Mouse (Mus musculus): Measurements from ENCODE around the gene Evi2a.

Evi2a gene

DNA sequence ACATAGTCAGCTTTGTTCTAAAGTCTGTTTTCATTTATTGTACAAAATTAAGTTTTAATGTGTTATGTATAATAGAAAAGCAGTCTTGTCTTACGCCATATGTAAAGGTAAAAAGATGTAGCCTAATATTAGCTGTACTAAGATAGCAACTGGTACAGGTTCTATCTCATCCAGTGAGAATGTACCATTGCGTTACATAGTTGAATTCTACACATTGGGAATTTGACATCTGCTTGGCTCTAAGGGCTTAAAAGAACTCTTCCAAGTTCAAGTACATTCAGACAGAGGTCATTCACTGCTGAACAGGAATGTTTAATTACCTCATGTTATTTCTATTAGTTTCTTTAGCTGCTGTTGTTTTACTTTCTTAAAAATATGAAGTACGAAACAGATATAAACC is 3.9 kb downstream of the Evi2a start:
- no peak for DNase-seq (ENCODE audit: low read depth, low spot score)

GRCm38 (mm10) chr11:79524310-79524575 is 6.2 kb downstream of the Evi2a start:
- DNase-seq (ENCODE audit: low read depth, low spot score), result peak; percentile 73

DNA sequence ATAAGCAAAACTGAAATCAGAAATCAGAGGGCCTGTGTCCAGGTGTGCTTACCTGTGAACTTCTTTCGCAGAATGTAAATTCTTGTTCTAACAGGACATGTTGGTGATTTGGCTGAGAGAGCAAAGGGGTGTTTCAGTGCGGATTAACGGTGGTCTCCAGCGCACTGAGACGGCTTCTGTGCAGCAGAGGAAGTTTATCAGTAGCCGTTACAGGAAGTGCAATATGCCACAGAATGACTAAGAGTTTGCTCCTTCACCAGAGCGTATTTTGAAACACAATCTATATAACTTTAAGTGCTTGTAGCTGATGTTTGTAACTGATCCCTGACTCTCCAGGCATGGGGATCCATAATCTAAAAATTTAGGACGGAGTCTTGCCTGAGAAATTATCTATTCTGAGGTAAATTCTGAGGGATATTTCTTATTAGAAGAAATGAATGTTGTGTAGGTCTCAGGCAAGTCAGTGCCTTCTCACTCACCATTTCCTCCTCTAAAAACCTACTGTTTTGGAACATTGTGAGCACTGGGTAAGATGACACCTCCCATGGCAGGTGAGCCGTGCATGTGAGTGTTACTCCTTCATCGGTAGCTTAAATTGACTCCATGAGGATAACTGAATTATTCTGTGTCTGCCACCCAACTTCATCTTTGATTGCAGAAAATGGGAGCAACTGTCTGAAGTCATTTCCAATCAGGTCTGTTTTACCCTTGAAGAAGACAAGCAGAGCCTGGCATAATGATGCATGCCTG is 6.7 kb downstream of the Evi2a start, which contains the start of gene Evi2b:
TSS of gene Evi2b (minus strand) at position 203 of the 750 bp plus-strand sequence.
- peak; percentile 82 for DNase-seq (ENCODE audit: low read depth, low spot score)

DNA sequence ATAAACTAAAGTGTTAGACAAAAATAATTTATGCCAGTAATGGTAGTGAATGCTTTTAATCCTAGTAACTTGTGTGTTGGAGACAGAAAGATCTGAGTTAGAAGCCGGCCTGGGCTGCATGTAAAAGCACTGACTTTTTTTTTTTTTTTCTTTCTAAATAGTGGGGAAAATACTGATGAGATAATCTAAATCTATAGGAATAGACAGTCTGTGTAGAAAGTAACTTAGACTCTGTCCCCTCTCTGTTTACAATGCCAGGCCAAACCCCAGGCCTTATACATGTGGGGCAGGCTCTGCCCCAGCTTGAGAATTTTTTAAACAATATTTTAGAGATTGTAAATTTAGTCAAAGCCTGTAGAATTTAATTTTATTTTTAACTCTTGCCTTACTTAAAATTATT is 7.5 kb downstream of the Evi2a start:
- peak; percentile 41 for DNase-seq (ENCODE audit: low read depth, low spot score)

- DNase-seq (ENCODE audit: low read depth, low spot score), result peak; percentile 69
These were observed 8.5 kb downstream of the Evi2a start for GRCm38 (mm10) chr11:79521930-79522329.

- peak; percentile 39 for DNase-seq (ENCODE audit: low read depth, low spot score)
These were observed 9.6 kb downstream of the Evi2a start for GRCm38 (mm10) chr11:79520772-79521171.

GRCm38 (mm10) chr11:79519878-79520291 is 10.5 kb downstream of the Evi2a start:
- peak; percentile 87 for DNase-seq (ENCODE audit: low read depth, low spot score)

DNA sequence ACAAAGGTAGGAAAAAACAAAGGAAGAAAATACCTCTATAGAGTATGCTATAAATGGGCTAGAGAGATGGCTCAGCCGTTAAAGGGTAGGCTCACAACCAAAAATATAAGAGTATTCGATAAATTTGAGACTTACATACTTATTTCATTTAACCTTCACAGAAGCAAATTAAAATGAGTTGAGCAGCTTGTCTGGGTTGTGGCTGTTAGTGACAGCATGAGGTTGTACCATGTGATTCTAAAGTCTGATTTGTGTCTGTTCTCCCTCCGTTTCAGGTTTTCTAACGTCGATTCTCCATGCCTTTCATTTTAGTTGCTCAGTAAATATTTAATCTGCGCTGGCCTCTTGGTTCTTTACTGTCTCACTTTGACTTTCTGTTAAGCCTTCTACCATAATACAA is 11.1 kb downstream of the Evi2a start:
- no peak for DNase-seq (ENCODE audit: low read depth, low spot score)

DNA sequence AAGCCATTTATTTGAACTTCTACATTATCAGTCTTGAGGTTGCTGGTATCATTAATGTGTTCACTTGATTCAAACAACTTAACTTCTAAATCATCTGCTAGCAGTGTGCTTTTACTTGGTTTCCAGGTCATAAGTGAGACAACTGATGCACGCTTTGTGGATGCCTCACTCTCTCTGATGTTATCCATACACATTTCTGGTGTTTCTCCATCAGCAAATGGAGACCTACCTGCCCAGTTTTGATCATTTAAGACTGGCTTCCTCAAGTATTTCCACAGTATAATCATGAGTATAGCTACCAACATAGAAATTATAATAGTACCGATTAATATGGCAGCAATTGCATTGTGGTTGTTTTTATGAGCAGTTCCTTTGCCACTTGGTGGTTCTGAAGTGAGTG is 14.6 kb downstream of the Evi2a start:
- DNase-seq (ENCODE audit: low read depth, low spot score), result no peak

DNA sequence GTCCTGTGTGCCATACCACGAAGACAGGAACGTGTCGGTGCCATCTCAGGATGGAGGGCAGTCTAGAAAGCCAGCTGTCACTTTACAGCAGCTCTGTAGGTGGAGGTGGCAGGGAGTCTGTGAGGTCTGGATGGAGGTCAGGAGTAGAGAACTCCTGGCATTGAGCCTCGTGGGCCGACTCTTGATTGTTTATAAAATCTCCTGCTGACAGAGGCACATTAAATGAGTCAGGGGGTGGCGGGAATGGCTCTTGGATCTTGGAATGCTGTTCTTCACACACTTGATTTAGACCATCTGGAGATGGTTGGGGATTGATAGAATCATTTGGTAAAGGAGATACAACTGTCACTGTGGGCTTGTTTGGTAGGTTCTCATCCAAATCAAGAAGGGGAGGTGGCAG is 15.1 kb downstream of the Evi2a start:
- no peak for DNase-seq (ENCODE audit: low read depth, low spot score)

GRCm38 (mm10) chr11:79511970-79512369 is 18.4 kb downstream of the Evi2a start:
- DNase-seq (ENCODE audit: low read depth, low spot score), result no peak

DNA sequence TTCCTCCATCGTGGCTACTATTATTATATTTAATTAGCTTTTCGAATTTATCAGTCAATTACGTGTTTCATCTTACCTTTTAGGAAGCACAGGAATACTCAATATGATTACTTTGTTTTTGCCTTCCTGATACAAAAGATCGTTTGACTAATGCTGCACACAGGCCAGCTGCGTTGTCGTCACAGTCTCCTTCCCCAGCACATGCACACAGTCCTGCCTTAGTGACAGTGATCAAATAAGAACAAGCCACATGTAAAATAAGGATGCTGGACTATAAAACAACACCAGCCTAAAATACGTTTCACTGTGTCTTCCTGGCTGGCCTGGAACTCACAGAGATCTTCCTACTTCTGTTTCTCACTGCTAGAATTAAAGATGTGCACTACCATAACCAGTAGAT is 25.9 kb downstream of the Evi2a start:
- no peak for DNase-seq (ENCODE audit: low read depth, low spot score)

- no peak for DNase-seq (ENCODE audit: low read depth, low spot score)
These were observed 26.6 kb downstream of the Evi2a start, which contains the start of gene Omg for GRCm38 (mm10) chr11:79503845-79504244. Omg (minus strand) TSS chr11:79504084.

GRCm38 (mm10) chr11:79502917-79503316 is 27.5 kb downstream of the Evi2a start:
- DNase-seq (ENCODE audit: low read depth, low spot score), result no peak

- DNase-seq (ENCODE audit: low read depth, low spot score), result no peak
These were observed 35.2 kb downstream of the Evi2a start for GRCm38 (mm10) chr11:79494976-79495800.

DNA sequence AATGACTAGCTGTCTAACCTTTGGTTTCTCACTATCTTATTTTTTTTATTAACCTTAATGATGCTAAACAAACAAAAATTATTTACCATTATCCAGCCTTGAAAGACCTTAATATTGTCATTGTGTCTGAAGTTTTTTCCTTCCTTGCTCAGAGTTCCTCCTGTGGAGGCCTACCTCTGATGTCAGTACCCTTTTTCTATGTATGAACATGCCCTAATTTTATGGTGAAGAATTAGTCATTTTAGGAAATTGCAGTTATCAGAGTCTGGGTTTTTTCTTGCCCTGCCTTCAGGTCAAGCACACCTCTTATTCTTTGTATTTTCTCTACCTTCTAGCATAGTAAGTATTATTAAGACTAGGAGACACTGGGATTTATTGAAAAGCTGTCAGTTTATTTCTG is 45.7 kb downstream of the Evi2a start:
- DNase-seq (ENCODE audit: low read depth, low spot score), result no peak

GRCm38 (mm10) chr11:79483876-79484528 is 46.4 kb downstream of the Evi2a start:
- no peak for DNase-seq (ENCODE audit: low read depth, low spot score)

GRCm38 (mm10) chr11:79483392-79483791 is 47.0 kb downstream of the Evi2a start:
- DNase-seq (ENCODE audit: low read depth, low spot score), result no peak

Measured in A20 (cell line).